Mouse (Mus musculus): ENCODE measurements around the gene Gna15.

The Gna15 gene

GRCm38 (mm10) chr10:81553807-81554755, 30.1 kb upstream of the Gna15 start:
- in situ Hi-C loops (cut with MseI, MboI), result loop anchor here in 1 of 2 experiments (5.0 kb wide), 1 partner anchor 48 kb away; the partner anchor contains the start of gene Tle6

DNA sequence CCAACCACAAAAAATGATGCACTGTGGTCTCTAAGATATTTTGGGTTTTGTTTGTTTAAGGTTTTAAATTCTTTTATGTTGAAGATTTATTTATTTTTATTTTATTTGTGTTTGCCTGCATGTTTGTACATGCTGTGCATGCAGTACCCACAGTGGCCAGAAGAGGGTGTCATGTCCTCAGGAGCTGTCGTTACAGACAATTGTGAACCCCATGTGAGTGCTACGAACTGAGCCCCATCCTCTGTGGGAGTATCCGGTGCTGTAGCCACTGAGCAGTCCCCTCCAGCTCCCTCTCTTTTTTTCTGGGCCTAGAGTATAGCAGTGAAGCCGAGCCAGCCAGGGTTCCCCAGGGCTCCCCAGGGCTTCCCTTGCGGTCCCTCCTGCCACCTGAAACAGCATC, 29.2 kb upstream of the Gna15 start:
- in situ Hi-C loops (cut with MseI, MboI), result loop anchor here in 1 of 2 experiments (5.0 kb wide), 1 partner anchor 49 kb away; the partner anchor contains the start of gene Tle6

- in situ Hi-C loops (cut with MseI, MboI), result loop anchor here in 1 of 2 experiments (5.0 kb wide), 1 partner anchor 51 kb away; the partner anchor contains the start of gene Tle6
Observed at GRCm38 (mm10) chr10:81551597-81552102, 27.6 kb upstream of the Gna15 start.

- in situ Hi-C loops (cut with MseI, MboI), result loop anchor here in 1 of 2 experiments (5.0 kb wide), 1 partner anchor 52 kb away; the partner anchor contains the start of gene Tle6
Observed at GRCm38 (mm10) chr10:81550257-81550656, 26.2 kb upstream of the Gna15 start.

DNA sequence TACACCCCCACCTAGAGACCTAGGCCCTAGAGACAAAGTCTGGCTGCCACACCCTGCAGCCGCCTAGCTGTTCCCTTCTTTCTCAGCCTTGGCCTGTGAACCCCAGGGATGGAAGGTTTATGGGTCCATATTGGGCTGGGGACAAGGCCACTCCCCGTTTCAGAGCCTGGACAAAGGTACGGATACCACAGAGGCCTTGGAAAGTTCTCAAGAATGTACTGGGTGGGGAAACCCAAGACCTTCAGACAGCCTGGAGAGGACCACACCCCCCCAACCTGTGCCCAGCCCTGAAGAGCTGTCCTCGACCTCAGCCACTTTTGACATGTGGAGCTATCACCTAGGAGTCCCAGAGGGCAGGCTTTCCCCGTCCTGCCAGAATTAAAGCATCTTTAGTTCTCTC, 24.9 kb upstream of the Gna15 start:
- in situ Hi-C loops (cut with MseI, MboI), result no loop called here

DNA sequence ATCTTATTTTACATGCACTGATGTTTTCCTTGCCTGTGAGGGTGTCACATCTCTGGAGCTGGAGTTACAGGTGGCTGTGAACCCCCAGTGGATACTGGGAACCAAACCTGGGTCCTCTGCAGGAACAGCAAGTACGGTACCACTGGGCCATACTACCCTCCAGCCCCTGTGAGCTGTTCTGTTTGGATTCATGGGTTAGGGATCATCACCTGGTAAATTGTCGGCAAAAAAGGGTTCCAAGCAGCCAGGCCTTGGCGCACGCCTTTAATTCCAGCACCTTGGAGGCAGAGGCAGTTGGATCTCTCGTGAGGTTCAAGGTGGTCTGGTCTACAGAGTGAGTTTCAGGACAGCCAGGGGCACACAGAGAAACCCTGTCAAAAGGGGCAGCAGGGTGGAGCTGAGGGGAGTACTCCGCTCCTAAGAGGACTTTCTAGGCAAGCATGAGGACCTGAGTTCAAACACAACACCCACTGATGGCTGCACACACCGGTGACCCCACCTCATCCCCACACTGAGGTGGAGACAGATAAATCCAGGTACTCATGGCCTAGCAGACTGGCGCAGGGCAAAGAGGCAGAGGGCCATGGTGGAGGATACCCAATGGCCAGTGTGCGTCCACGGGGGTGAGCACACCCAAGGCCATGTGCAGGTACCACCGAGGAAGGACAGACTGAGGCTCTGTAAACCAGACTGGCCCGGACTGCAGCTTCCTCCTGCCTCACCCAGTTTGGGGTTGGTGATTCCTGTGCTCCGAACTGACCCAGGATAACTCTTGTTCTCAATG, 23.0 kb upstream of the Gna15 start:
- in situ Hi-C loops (cut with MseI, MboI), result no loop called here

DNA sequence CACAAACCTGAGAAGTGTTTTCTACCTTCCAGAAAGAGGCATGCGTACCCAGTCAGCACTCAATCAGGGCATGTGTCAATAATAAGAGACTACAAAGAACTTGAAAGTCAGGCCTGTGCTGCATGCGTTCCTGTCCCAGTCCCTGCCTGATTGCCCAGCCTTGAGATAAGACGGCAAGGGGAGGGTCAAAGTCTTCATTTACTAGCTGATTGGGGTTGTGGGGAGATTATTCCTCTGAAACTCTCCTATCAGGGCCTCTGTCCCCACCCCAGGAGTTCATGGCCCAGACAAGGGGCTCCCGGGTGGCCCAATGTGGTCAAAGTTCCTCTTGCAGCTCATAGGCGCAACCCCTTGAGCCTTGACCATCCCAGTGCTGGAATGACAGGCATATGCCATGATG, 22.3 kb upstream of the Gna15 start:
- in situ Hi-C loops (cut with MseI, MboI), result no loop called here

DNA sequence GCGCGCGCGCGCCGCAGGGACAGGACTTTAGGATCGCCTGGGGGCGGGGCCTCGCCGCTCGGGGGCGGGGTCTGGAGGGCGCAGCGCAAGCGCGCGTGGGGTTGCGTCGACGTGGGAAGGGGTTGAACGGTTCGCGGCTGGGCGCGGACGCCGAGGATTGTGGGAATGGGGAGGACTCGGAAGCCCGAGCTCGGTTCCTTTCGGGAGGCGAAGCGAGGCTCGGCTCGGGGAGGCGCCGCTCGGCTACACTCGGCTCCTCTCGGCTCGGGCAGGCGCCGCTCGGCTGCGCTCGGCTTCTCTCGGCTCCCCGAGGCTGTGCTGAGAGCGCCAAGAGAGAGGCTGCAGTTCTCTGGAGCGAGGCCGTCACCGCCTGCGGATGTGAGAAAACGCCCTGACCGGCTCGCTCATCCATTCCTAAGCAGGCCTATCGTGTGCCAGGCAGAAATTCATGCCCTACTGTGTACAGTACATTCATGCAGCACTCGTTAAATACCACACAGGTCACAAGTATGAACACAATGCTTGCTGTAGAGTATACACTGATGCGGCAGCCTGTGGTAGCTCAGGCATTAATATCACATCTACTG, 21.2 kb upstream of the Gna15 start, which contains the start of gene Gna11:
Gene Gna11, minus strand, starts transcription at position 30 of the 587 bp plus-strand sequence.
- in situ Hi-C loops (cut with MseI, MboI), result no loop called here

DNA sequence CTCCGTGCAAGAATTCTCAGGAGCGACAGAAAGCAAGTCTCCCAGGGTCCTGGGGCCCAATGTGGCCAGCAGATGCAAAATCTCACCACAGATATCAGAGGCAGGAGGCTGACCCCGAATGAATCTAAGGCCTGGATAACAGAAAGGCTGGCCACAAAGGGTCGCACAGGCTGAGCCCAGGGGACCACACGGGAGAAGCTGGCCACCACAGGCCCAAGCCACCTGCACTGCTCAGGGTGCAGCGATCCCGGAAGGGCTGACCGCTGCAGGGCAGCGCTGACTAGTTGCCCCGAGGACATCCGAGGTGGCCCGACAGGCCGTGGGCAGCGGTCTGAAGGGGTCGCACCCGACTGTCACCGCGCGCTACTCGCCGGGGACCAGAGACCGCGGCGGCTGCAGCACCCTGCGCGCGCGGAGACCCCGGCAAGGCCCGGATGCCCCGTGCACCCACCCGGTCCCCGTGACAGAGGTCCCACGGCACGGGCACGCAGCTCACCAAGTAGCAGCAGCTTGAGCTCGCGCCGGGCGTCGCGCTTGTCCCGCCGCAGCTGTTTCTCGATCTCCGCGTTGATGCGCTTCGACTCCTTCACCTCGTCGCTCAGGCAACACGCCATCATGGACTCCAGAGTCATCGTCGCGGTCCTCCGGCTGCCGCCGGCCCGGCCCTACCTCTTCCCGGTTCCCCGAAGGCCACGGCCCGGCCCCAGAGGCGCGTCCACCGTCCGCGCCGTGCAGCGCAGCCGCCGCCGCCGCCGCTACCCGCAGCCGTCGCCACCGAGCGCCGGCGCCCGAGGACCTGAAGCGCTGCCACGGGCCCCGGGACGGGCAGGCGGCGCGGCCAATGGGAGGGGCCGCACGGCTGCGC, 20.5 kb upstream of the Gna15 start:
- in situ Hi-C loops (cut with MseI, MboI), result no loop called here

GRCm38 (mm10) chr10:81543633-81544032, 19.6 kb upstream of the Gna15 start:
- in situ Hi-C loops (cut with MseI, MboI), result no loop called here

DNA sequence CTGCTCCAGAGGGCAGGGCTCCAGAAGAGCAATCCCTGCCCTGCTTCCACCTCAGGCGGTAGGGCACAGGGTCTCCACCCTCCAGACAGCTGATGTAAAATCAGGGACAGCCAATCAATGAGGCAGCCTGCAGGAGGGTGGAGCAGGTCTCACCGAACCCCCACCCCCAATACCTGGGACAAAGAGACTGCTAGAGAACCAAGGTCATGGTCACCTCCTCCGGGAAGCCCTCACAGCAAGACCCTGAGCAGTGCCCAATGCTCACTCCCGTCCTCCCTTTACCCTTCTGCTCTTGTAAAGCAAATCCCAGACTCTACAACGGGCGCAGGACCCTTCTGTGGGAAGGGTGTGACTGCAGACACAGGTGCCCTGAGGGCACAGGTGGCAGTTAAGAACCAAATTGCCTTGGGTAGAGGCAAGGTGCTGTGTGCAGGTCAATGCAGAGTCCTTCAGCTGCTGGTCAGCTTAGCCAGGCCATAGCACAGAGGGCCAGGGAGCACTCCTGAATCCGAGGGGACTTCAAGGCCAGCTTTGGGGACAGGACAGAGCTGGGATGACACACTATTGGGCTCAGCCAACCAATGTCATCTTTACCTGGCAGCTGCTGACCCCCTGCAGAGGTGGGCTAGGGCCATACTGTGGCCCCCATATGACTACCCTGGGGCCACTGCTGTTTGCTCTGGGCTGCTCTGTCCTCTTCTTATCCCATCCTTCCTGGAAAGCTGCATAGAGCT, 18.9 kb upstream of the Gna15 start:
- in situ Hi-C loops (cut with MseI, MboI), result no loop called here

- in situ Hi-C loops (cut with MseI, MboI), result no loop called here
Observed at GRCm38 (mm10) chr10:81541803-81542202, 17.8 kb upstream of the Gna15 start.

DNA sequence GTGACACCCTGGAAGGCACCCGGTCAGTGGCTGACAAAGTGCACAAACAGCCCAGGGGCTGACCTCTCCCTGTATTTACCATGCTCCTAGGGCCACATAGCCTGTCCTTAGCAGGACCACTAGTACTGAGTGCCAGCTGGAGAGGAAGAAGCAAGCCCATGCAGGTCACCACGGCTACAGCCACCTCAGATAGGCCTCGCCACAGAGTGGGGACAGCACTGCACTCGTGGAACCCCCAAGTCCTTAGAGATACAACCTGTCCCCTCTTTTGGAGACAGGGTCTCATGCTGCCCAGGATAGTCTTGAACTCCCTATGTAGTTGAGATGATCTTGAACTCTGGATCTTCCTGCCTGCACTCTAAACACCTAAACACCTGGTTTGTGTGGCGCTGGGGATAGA, 17.3 kb upstream of the Gna15 start:
- in situ Hi-C loops (cut with MseI, MboI), result no loop called here

DNA sequence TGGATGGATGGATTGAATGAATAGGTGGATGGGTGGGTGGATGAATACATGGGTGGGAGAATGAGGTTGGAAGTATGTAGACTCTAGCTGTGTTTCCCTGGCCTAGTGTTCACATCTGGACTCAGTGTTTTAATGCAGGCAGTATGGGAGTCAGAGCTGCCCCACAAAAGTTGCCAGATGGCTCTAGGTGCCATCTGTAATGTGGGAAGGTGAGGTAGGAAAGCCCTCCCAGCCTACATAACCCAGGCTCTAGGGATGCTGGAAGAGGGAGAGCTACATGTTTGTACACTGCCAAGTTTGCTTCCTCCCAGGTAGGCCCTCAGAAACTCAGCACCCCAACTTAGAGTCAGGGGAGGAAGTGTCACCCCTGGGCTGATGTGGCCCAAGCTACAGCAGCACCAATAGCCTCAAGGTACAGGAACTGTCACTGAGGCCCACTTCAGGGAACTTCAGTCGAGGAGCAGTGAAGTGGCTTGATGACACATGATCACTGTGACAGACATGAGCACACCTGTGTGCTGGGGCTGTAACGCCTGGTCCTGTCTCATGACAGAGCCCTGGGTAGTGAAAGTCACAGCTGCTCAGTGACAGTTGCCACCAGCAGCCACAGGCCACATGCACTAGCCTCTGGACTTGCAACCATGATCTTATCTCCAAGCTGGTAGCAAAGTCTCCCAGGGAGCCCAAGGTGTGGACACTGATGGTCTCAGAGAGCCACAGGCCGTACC, 14.5 kb upstream of the Gna15 start:
- in situ Hi-C loops (cut with MseI, MboI), result no loop called here

- in situ Hi-C loops (cut with MseI, MboI), result no loop called here
Observed at GRCm38 (mm10) chr10:81537429-81537828, 13.4 kb upstream of the Gna15 start.

- in situ Hi-C loops (cut with MseI, MboI), result no loop called here
Observed at GRCm38 (mm10) chr10:81536734-81537133, 12.7 kb upstream of the Gna15 start.

DNA sequence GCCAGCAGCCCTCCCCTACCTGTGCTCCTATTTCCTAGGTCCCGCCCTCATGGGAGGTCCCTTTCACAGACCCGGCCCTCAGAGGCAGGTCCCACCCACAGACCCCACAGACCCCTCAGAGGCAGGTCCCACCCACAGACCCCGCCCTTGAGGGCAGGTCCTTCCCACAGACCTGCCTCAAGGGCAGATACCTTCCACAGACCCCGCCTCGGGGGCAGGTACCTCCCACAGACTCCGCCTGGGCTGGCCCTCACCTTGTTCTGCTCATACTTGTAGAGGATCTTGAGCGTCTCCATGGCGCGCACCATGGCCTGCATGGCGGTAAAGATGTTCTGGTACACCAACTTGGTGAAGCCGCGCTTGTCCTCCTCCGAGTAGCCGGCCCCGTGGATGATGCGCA, 10.8 kb upstream of the Gna15 start:
- in situ Hi-C loops (cut with MseI, MboI), result loop anchor here in 1 of 2 experiments (5.0 kb wide), 1 partner anchor 38 kb away; the partner anchor contains the start of gene Ncln

- in situ Hi-C loops (cut with MseI, MboI), result no loop called here
Observed at GRCm38 (mm10) chr10:81526779-81527178, 2.8 kb upstream of the Gna15 start.
